Mouse (Mus musculus) thymus, adult 2 months (tissue): ENCODE measurements around the gene Arl15. TPM values are rescaled to one million over a fixed set of nuclear protein-coding genes. Genes with fewer than 3 reads are reported as not detected.

Experiments
- DNase-seq: peaks from one replicate; pipeline ENCODE4 v3.0.0; 2021
- H3K27ac ChIP-seq: fragments of 200-500 bp; 2 replicates; pipeline ENCODE4 v1.5.1; 2012; ENCODE audit warnings: low read length, control low read depth; ENCODE audit not compliant: control insufficient read depth, insufficient read depth
- H3K27me3 ChIP-seq: fragments of 200-500 bp; 2 replicates; pipeline ENCODE4 v1.6.1; 2012; ENCODE audit warnings: mild to moderate bottlenecking, low read length, moderate library complexity, mixed read lengths; ENCODE audit not compliant: control insufficient read depth, insufficient read depth
- H3K36me3 ChIP-seq: fragments of 200-500 bp; 2 replicates; pipeline ENCODE4 v1.6.1; 2012; ENCODE audit warnings: mild to moderate bottlenecking, low read length, moderate library complexity; ENCODE audit not compliant: control insufficient read depth, insufficient read depth
- H3K4me1 ChIP-seq: fragments of 200-500 bp; replicated peaks from 2 replicates; pipeline ENCODE4 v1.6.1; 2012; ENCODE audit warnings: low read length; ENCODE audit not compliant: control insufficient read depth, insufficient read depth
- H3K4me3 ChIP-seq: fragments of 200-500 bp; 2 replicates; pipeline ENCODE4 v1.5.1; 2012; ENCODE audit warnings: mild to moderate bottlenecking, low read length, control low read depth, moderate library complexity; ENCODE audit not compliant: control insufficient read depth, insufficient read depth
- CTCF ChIP-seq: fragments of 200-500 bp; IDR thresholded peaks from 2 replicates; pipeline ENCODE4 v1.5.1; 2012; ENCODE audit warnings: mild to moderate bottlenecking, control low read depth, low read length, moderate library complexity, borderline replicate concordance; ENCODE audit not compliant: control insufficient read depth, poor library complexity, insufficient read depth; ENCODE audit errors: extremely low read depth
- POLR2A ChIP-seq: fragments of 200-500 bp; IDR thresholded peaks from 2 replicates; pipeline ENCODE4 v1.6.1; 2012; ENCODE audit warnings: mild to moderate bottlenecking, low read length, control low read depth, moderate library complexity; ENCODE audit not compliant: control insufficient read depth, poor library complexity, insufficient read depth; ENCODE audit errors: extremely low read depth
- WGBS: fragments of 180-500 bp; shearing (Covaris S2); methylation state at CpG from one replicate; pipeline ENCODE4 v1.1.7; 2018; 5-methylcytosine and 5-hydroxymethylcytosine counted together
- polyA plus RNA-seq: library from polyadenylated mRNA; depleted of rRNA; stranded (reverse); fragments of >200 nt; gene quantifications from 2 replicates; pipeline ENCODE4 v1.2.3, GENCODE M21; 2012

The Arl15 gene
- polyA plus RNA-seq, 1 experiment = 4.9 TPM

DNA sequence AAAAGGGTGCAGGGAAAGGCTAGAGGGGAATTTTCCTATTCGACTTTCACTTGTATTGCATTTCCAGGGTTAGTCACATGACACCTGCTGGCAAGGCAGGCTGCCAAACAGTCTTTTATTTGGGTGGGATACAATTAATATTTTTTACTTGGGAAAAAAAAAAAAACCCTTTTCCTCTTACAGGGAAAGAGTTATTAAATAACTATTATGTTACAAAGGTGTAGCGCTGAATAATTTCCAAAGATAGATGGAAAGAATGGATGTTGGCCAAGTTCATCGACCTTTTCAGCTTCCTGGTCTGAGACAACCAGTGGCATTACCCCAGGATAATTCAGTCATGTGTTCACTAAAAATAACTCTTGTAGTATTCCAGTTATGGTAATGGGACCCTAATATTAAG is 29.7 kb downstream of the Arl15 start:
- H3K4me3 ChIP-seq = no peak overlapping the region
- no peak overlapping the region for H3K27ac ChIP-seq
- DNase-seq = no peak
- 84% methylated on average over 3 of the region's 3 CpGs for WGBS
- no peaks in the 10 kb centered on the region for H3K36me3 ChIP-seq
- TF ChIP-seq POLR2A (no peak), CTCF (no peak)
- no peaks in the 10 kb centered on the region for H3K27me3 ChIP-seq
- peaks cover 8% of the 10 kb centered on the region for H3K4me1 ChIP-seq

DNA sequence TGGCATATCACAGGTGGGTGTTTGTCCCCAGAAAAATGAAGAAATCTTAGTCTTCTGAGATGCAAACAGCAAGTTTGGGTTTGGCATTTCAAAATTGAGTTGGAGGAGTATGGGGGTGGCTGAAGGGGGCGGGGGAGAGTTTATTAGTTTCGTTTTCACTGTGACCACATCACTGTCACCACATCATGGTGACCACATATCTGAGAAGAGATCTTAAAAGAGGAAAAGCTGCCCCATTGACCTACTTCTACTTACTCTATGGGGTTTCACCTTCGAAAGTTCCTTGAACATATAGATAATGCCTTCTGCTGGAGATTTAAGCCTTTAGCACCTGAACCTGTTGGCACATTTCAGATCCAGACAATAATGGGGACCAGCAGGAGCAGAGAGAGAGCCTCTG is 34.3 kb downstream of the Arl15 start:
- 14% methylated on average over 3 of the region's 3 CpGs for WGBS
- H3K27ac ChIP-seq = no peak overlapping the region
- peaks cover 8% of the 10 kb centered on the region for H3K4me1 ChIP-seq
- DNase-seq = no peak
- H3K27me3 ChIP-seq = no peaks in the 10 kb centered on the region
- H3K36me3 ChIP-seq = no peaks in the 10 kb centered on the region
- no peak overlapping the region for H3K4me3 ChIP-seq
- TF ChIP-seq CTCF (no peak), POLR2A (no peak)

DNA sequence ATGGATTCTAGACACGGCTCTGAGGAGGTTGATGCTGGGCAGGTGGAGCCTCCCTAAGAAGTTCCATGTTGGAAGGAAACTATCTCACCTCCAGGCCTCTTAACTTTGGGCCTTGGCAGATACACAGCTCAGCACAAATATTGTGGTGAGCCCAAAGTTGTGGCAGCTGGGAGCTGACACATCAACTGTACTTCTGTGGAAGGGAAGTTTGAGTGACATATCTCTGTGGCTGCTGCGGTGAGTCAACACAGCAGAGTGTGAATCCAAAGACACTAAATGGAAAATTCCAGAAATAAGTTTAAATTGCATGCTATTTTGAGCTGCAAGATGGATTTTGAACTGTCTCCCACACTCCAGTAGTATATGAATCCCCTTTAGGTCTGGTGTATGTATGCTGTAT is 34.8 kb downstream of the Arl15 start:
- Histone ChIP-seq H3K36me3 (no peaks in the 10 kb centered on the region), H3K4me3 (no peak overlapping the region), H3K4me1 (peaks cover 8% of the 10 kb centered on the region), H3K27ac (no peak overlapping the region), H3K27me3 (no peaks in the 10 kb centered on the region)
- DNase-seq = no peak
- TF ChIP-seq POLR2A (no peak), CTCF (no peak)
- whole genome bisulfite sequencing = 44% methylated on average over 2 of the region's 2 CpGs

DNA sequence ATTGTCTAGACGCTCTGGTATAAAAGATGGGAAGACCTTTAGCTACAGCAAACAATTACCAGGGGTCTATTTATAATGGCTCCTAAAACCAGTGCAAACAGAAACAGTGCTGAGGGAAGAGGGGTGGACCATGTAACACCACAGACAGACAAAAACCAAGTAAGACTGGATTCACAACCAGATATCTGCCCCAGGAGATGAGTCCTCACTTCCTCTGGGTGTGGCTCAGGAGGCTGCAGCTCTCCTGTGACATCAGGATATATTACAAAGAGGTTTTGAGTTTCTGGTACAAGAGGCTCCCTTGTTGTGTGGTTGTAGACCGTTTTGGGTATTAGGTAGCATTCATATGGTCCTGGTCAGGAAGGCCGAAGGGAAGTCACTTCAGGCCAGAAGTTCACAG is 36.5 kb downstream of the Arl15 start:
- no peaks in the 10 kb centered on the region for H3K36me3 ChIP-seq
- no peak for TF ChIP-seq CTCF
- TF ChIP-seq POLR2A = no peak
- WGBS = 89% methylated on average over 3 of the region's 3 CpGs
- no peak overlapping the region for H3K27ac ChIP-seq
- peaks cover 8% of the 10 kb centered on the region for H3K4me1 ChIP-seq
- H3K27me3 ChIP-seq = no peaks in the 10 kb centered on the region
- DNase-seq = no peak
- H3K4me3 ChIP-seq = no peak overlapping the region

DNA sequence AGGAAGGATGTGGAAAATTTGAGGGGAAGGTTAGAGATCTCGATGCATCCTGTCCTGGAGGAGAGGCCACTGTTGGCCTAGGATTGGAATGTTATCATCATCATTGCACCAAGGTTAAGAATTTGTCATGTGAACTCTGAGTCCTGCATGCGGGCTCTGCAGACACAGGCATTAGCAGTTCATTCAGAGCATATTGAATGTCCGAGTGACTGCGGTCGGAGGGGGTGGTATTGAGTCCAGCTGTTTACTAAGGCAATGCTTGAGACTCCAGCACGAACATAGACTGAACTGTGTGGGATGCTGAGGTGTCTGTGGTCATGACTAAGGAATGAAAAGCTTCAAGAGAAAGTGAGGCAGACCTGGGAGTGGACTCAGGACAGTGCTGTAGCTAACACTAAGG is 38.6 kb downstream of the Arl15 start:
- WGBS = 97% methylated on average over 6 of the region's 6 CpGs
- TF ChIP-seq POLR2A = no peak
- no peak for TF ChIP-seq CTCF
- Histone ChIP-seq H3K4me1 (peaks cover 8% of the 10 kb centered on the region), H3K27me3 (no peaks in the 10 kb centered on the region), H3K36me3 (no peaks in the 10 kb centered on the region), H3K27ac (no peak overlapping the region), H3K4me3 (no peak overlapping the region)
- no peak for DNase-seq

GRCm38 (mm10) chr13:113835921-113836320 is 41.6 kb downstream of the Arl15 start:
- TF ChIP-seq POLR2A (no peak), CTCF (no peak)
- WGBS = 96% methylated on average over 6 of the region's 6 CpGs
- no peaks in the 10 kb centered on the region for H3K36me3 ChIP-seq

GRCm38 (mm10) chr13:113838601-113839576 is 44.6 kb downstream of the Arl15 start:
- TF ChIP-seq POLR2A (no peak), CTCF (no peak)
- WGBS = 97% methylated on average over 16 of the region's 16 CpGs
- Histone ChIP-seq H3K36me3 (no peaks in the 10 kb centered on the region), H3K4me1 (no peaks in the 10 kb centered on the region), H3K27ac (no peak overlapping the region), H3K27me3 (no peaks in the 10 kb centered on the region), H3K4me3 (no peak overlapping the region)
- no peak for DNase-seq

More at GRCm38 (mm10) chr13:113835921-113836320, 41.6 kb downstream of the Arl15 start:
- H3K4me1 ChIP-seq = no peaks in the 10 kb centered on the region; the same call in 1 of the 2 replicates
- H3K27me3 ChIP-seq = no peaks in the 10 kb centered on the region
- DNase-seq = no peak
- H3K27ac ChIP-seq = no peak overlapping the region
- no peak overlapping the region for H3K4me3 ChIP-seq
